Mouse (Mus musculus): ENCODE measurements around the gene Dip2b. TPM values are rescaled to one million over a fixed set of nuclear protein-coding genes. Genes with fewer than 3 reads are reported as not detected.

Dip2b gene
- polyA plus RNA-seq, 1 experiment from 2014 or later: 5.0 TPM

- WGBS: 82% methylated on average over 6 of the region's 6 CpGs
- no peak for TF ChIP-seq CTCF (IDR thresholded peaks at IDR 0.05; ENCODE audit: low read depth)
- Histone ChIP-seq H3K9ac (ENCODE audit: low read depth, low read length) (no peak overlapping the region), H3K4me3 (ENCODE audit: low read depth, low read length) (no peak overlapping the region), H3K4me1 (replicated peaks; ENCODE audit: control insufficient read depth, insufficient read depth, low read length) (no peaks in the 10 kb centered on the region), H3K36me3 (ENCODE audit: control insufficient read depth, insufficient read depth) (peaks cover 3% of the 10 kb centered on the region), H3K4me2 (replicated peaks; ENCODE audit: low read depth) (no peak overlapping the region), H3K27ac (ENCODE audit: low read depth, low read length) (no peak overlapping the region), H3K9me3 (ENCODE audit: control insufficient read depth) (no peaks in the 10 kb centered on the region), H3K27me3 (replicated peaks; ENCODE audit: control insufficient read depth, insufficient read depth, low read length) (no peaks in the 10 kb centered on the region)
- ATAC-seq: no peak
Observed at GRCm38 (mm10) chr15:100121437-100121836, 83.0 kb downstream of the Dip2b start.

DNA sequence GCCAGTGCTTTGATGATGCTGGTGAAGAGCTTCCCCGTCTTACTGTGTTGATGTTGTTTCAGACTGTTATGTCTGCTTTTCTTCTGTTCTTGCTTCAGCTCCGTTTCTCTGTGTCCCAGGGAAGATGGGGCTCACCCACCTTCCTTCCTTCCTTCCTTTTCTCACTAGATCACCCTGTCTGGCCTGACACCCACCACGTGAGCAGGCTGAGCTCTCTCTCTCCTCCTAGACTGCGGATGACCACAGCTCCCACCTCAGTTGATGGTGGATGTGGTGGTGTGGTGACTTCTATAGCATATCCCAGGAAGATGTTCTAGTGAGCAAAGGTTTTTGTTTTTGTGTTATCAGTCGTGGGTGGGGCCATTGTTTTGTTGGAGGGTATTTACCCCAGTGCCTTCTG is 85.4 kb downstream of the Dip2b start:
- 62% methylated on average over 5 of the region's 5 CpGs for WGBS
- H3K36me3 ChIP-seq (ENCODE audit: control insufficient read depth, insufficient read depth): no peaks in the 10 kb centered on the region; the same call in 1 of the 2 replicates
- no peaks in the 10 kb centered on the region for H3K9me3 ChIP-seq (ENCODE audit: control insufficient read depth)
- H3K4me1 ChIP-seq (replicated peaks; ENCODE audit: control insufficient read depth, insufficient read depth, low read length): no peaks in the 10 kb centered on the region
- no peak for ATAC-seq
- H3K4me2 ChIP-seq (replicated peaks; ENCODE audit: low read depth): no peak overlapping the region
- TF ChIP-seq CTCF (IDR thresholded peaks at IDR 0.05; ENCODE audit: low read depth): no peak
- no peaks in the 10 kb centered on the region for H3K27me3 ChIP-seq (replicated peaks; ENCODE audit: control insufficient read depth, insufficient read depth, low read length)
- no peak overlapping the region for H3K27ac ChIP-seq (ENCODE audit: low read depth, low read length)
- no peak overlapping the region for H3K4me3 ChIP-seq (ENCODE audit: low read depth, low read length)
- no peak overlapping the region for H3K9ac ChIP-seq (ENCODE audit: low read depth, low read length)

DNA sequence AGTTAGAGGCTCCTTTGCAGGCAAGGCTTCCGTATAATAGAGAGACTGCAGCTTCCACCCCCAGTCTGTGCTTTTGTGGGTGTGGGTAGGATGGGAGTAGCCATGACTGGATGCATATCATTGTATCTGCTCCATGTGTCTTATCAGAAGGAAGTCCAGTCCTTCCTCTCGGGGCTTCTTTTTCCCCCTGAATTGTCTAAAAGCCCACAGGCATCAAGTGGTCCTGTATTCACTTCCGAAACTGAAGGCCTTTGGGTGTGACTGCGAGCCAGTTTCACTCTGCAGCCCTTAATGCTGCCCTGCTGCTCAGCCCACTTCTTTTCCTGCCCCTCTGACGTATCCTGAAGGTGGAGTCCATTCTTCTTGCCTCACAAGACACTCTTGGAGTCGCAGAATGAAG is 86.8 kb downstream of the Dip2b start:
- no peak for TF ChIP-seq CTCF (IDR thresholded peaks at IDR 0.05; ENCODE audit: low read depth)
- WGBS: 87% methylated on average over 6 of the region's 6 CpGs
- ATAC-seq: no peak
- H3K27me3 ChIP-seq (replicated peaks; ENCODE audit: control insufficient read depth, insufficient read depth, low read length): no peaks in the 10 kb centered on the region
- no peaks in the 10 kb centered on the region for H3K4me1 ChIP-seq (replicated peaks; ENCODE audit: control insufficient read depth, insufficient read depth, low read length)
- no peak overlapping the region for H3K4me2 ChIP-seq (replicated peaks; ENCODE audit: low read depth)
- H3K9me3 ChIP-seq (ENCODE audit: control insufficient read depth): peaks cover under 1% of the 10 kb centered on the region; the same call in 1 of the 2 replicates
- no peak overlapping the region for H3K9ac ChIP-seq (ENCODE audit: low read depth, low read length)
- no peak overlapping the region for H3K4me3 ChIP-seq (ENCODE audit: low read depth, low read length)
- no peaks in the 10 kb centered on the region; the same call in 1 of the 2 replicates for H3K36me3 ChIP-seq (ENCODE audit: control insufficient read depth, insufficient read depth)
- H3K27ac ChIP-seq (ENCODE audit: low read depth, low read length): no peak overlapping the region; the same call in 1 of the 2 replicates

DNA sequence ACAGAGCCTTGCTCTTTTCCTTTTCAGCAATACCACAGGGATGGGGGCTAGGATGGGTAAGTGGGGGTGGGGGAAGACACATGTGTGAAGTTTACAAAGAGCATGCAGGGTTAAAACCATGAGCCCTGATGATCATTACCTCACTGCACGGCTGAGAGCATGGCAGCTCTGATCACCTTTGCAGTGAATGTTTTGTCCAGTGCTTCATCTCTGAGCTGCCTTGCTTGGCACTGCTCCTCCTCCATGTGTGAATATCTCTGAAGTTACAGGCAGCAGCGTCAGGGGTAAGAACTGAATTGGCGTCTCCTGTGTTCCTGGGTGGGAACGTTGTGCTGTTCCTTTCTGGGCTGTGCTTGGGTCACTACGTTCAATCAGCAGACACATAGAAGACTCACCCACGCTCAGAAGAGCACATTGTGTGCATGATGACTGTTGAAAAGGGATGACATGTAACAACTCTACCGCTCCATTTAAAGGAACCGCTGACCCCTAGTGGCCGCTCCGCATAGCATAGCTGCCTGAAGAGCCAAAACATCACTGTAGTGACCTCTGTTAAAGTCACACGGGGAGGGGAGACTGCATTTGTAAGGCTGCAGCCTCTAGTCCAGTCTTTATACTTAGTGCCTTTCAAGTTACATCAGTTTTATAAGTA is 88.1 kb downstream of the Dip2b start:
- H3K4me1 ChIP-seq (replicated peaks; ENCODE audit: control insufficient read depth, insufficient read depth, low read length): no peaks in the 10 kb centered on the region
- no peaks in the 10 kb centered on the region for H3K27me3 ChIP-seq (replicated peaks; ENCODE audit: control insufficient read depth, insufficient read depth, low read length)
- WGBS: 14% methylated on average over 11 of the region's 11 CpGs
- ATAC-seq: peak; percentile 74; the same call in 1 of the 2 replicates
- TF ChIP-seq CTCF (IDR thresholded peaks at IDR 0.05; ENCODE audit: low read depth): peak; percentile 98
- H3K4me3 ChIP-seq (ENCODE audit: low read depth, low read length): no peak overlapping the region
- H3K36me3 ChIP-seq (ENCODE audit: control insufficient read depth, insufficient read depth): no peaks in the 10 kb centered on the region; the same call in 1 of the 2 replicates
- no peak overlapping the region for H3K9ac ChIP-seq (ENCODE audit: low read depth, low read length)
- peaks cover 4% of the 10 kb centered on the region; the same call in 1 of the 2 replicates for H3K9me3 ChIP-seq (ENCODE audit: control insufficient read depth)
- no peak overlapping the region for H3K27ac ChIP-seq (ENCODE audit: low read depth, low read length)
- no peak overlapping the region for H3K4me2 ChIP-seq (replicated peaks; ENCODE audit: low read depth)

- WGBS: 67% methylated on average over 7 of the region's 7 CpGs
- Histone ChIP-seq H3K27ac (ENCODE audit: low read depth, low read length) (no peak overlapping the region), H3K9me3 (ENCODE audit: control insufficient read depth) (peaks cover 4% of the 10 kb centered on the region; the same call in 1 of the 2 replicates), H3K9ac (ENCODE audit: low read depth, low read length) (no peak overlapping the region), H3K4me1 (replicated peaks; ENCODE audit: control insufficient read depth, insufficient read depth, low read length) (no peaks in the 10 kb centered on the region), H3K36me3 (ENCODE audit: control insufficient read depth, insufficient read depth) (peaks cover 5% of the 10 kb centered on the region), H3K4me3 (ENCODE audit: low read depth, low read length) (no peak overlapping the region), H3K4me2 (replicated peaks; ENCODE audit: low read depth) (no peak overlapping the region), H3K27me3 (replicated peaks; ENCODE audit: control insufficient read depth, insufficient read depth, low read length) (no peaks in the 10 kb centered on the region)
- no peak for ATAC-seq
- no peak for TF ChIP-seq CTCF (IDR thresholded peaks at IDR 0.05; ENCODE audit: low read depth)
Observed at GRCm38 (mm10) chr15:100129151-100129790, 90.8 kb downstream of the Dip2b start.

DNA sequence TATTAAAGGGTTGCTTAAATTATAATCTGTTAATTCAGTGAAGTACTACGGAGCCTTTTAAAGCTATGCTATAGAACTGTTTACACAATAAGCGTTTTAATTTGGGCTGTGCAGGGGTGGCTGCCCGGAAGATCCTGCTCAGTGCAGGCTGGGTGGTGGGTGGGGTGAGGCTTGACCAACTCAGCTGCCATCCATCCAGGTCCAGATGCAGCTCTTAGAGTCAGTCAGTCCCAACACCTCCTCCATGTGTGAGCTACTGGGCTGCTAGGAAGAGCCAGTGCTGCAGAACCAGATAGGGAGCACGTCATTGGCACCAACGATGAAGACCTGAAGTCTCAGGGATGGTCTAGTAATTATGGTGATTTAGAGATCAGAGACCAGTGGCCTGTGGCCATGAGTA is 101.2 kb downstream of the Dip2b start:
- no peaks in the 10 kb centered on the region for H3K9me3 ChIP-seq (ENCODE audit: control insufficient read depth)
- peaks cover 15% of the 10 kb centered on the region; the same call in 1 of the 2 replicates for H3K36me3 ChIP-seq (ENCODE audit: control insufficient read depth, insufficient read depth)
- no peaks in the 10 kb centered on the region for H3K27me3 ChIP-seq (replicated peaks; ENCODE audit: control insufficient read depth, insufficient read depth, low read length)
- TF ChIP-seq CTCF (IDR thresholded peaks at IDR 0.05; ENCODE audit: low read depth): no peak
- H3K4me1 ChIP-seq (replicated peaks; ENCODE audit: control insufficient read depth, insufficient read depth, low read length): no peaks in the 10 kb centered on the region
- no peak overlapping the region for H3K4me2 ChIP-seq (replicated peaks; ENCODE audit: low read depth)
- ATAC-seq: no peak
- H3K27ac ChIP-seq (ENCODE audit: low read depth, low read length): no peak overlapping the region
- H3K4me3 ChIP-seq (ENCODE audit: low read depth, low read length): no peak overlapping the region
- 76% methylated on average over 5 of the region's 5 CpGs for WGBS
- H3K9ac ChIP-seq (ENCODE audit: low read depth, low read length): no peak overlapping the region

Measured in intestine, postnatal 0 days (tissue).